In the genomic region with DNA sequence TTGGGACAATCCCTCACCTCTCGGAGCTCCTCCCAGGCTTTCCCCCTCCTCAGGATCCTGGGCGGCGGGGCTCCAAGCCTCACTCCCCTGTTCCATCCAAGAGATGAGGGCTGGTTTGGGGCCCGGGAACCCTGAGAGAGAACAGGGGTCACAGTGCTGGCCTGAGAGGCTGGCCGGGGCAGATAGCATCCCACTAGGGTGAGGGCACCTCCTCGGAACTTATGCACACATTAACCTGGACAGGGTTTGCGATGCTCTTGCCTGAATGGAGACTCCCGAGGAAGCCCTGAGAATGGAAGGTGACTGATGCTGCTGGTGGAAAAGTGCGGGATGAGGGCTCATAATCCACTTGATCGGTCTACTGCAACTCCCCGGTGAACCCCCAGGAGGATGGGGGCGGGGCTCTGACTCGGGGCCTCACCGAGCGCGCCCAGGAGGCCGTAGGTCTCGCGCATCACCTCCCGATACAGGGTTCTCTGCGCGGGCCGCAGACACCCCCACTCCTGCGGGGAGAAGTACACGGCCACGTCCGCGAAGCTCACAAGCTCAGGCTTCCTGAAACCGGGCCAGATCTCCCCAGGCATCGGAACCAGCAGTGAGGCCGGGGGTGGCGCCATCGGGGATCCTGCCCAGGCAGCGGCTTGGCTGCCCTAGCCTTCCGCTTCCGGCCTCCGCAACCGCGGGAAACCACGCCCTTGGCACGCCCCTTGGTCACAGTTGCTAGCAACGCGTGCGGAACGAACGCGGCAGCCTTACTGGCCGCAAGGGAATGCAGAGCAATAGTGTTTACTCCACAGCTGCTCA, we compare ENCODE assay signal across 8 mouse cellular contexts. TPM values are rescaled to one million over a fixed set of nuclear protein-coding genes. Genes with fewer than 3 reads are reported as not detected.
DNase-seq lines count a peak whose midpoint lies in the region; ATAC-seq and TF ChIP-seq lines count a peak whose summit lies in the region.

Gene Zfp688, minus strand, starts transcription at position 681 of the 804 bp plus-strand sequence.

- peak within 1 kb of the TSS; percentile 83 for H3K9ac ChIP-seq in embryonic facial prominence, embryonic 14.5 days (ENCODE audit: low read depth, low read length)
- H3K9ac ChIP-seq in heart, adult 2 months (ENCODE audit: low read depth, low read length): peak within 1 kb of the TSS; percentile 73
- H3K9ac ChIP-seq in limb, embryonic 13.5 days: peak within 1 kb of the TSS; percentile 93
- peak within 1 kb of the TSS; percentile 95 for H3K9ac ChIP-seq in midbrain, embryonic 16.5 days (ENCODE audit: low read depth, low read length)

- peak; percentile 47 for TF ChIP-seq CTCF in heart, adult 2 months (IDR thresholded peaks at IDR 0.05)

- H3K4me2 ChIP-seq in embryonic facial prominence, embryonic 14.5 days (ENCODE audit: low read depth, low read length): peak within 1 kb of the TSS; percentile 96
- peak within 1 kb of the TSS; percentile 98 for H3K4me2 ChIP-seq in limb, embryonic 13.5 days (replicated peaks)
- H3K4me2 ChIP-seq in midbrain, embryonic 16.5 days (ENCODE audit: low read length): peak within 1 kb of the TSS; percentile 93

- under 1% methylated on average over 37 of the region's 48 CpGs for WGBS in embryonic facial prominence, embryonic 14.5 days
- 2% methylated on average over 48 of the region's 48 CpGs for WGBS in heart, adult 2 months
- WGBS in limb, embryonic 13.5 days: under 1% methylated on average over 48 of the region's 48 CpGs
- WGBS in midbrain, embryonic 16.5 days: under 1% methylated on average over 48 of the region's 48 CpGs

- peak; percentile 87 for TF ChIP-seq POLR2A in heart, adult 2 months (IDR thresholded peaks at IDR 0.05; ENCODE audit: insufficient read depth, low read depth, low read length)

- peaks cover 9% of the 10 kb centered on the region; the same call in 1 of the 2 replicates for H3K36me3 ChIP-seq in embryonic facial prominence, embryonic 14.5 days (ENCODE audit: control insufficient read depth, insufficient read depth, low read length)
- H3K36me3 ChIP-seq in heart, adult 2 months (ENCODE audit: control insufficient read depth, insufficient read depth, low read length): no peaks in the 10 kb centered on the region
- peaks cover 18% of the 10 kb centered on the region for H3K36me3 ChIP-seq in limb, embryonic 13.5 days
- no peaks in the 10 kb centered on the region for H3K36me3 ChIP-seq in midbrain, embryonic 16.5 days (ENCODE audit: control insufficient read depth, insufficient read depth, low read length)

- intact Hi-C loops in heart, adult 2 months (cut with DNase I): loop anchor here (2.0 kb wide), 2 partner anchors 25 to 49 kb away; no protein-coding TSS in a partner anchor

- H3K27me3 ChIP-seq in embryonic facial prominence, embryonic 14.5 days (replicated peaks; ENCODE audit: control insufficient read depth, insufficient read depth, low read length): 0 out of 2 replicates have a peak, but pooled peaks cover 3% of the 10 kb centered on the region
- H3K27me3 ChIP-seq in heart, adult 2 months (ENCODE audit: control insufficient read depth, insufficient read depth, low read length): no peaks in the 10 kb centered on the region
- H3K27me3 ChIP-seq in limb, embryonic 13.5 days: peaks cover 18% of the 10 kb centered on the region
- H3K27me3 ChIP-seq in midbrain, embryonic 16.5 days (ENCODE audit: control insufficient read depth, insufficient read depth, low read depth, low read length): no peaks in the 10 kb centered on the region

- peak; percentile 98 for ATAC-seq in embryonic facial prominence, embryonic 14.5 days (ENCODE audit: low read depth)
- ATAC-seq in limb, embryonic 13.5 days (ENCODE audit: low FRiP score, low read depth): peak; percentile 96
- ATAC-seq in midbrain, embryonic 16.5 days: peak; percentile 96

- no peaks in the 10 kb centered on the region for H3K9me3 ChIP-seq in embryonic facial prominence, embryonic 14.5 days (ENCODE audit: control insufficient read depth, low read length)
- no peaks in the 10 kb centered on the region for H3K9me3 ChIP-seq in limb, embryonic 13.5 days
- H3K9me3 ChIP-seq in midbrain, embryonic 16.5 days (replicated peaks; ENCODE audit: control insufficient read depth, low read length, poor library complexity, severe bottlenecking): no peaks in the 10 kb centered on the region

- peak; percentile 84 for TF ChIP-seq EP300 in heart, adult 2 months (IDR thresholded peaks at IDR 0.05; ENCODE audit: insufficient read depth, low read depth, low read length)

- H3K4me1 ChIP-seq in embryonic facial prominence, embryonic 14.5 days (ENCODE audit: control insufficient read depth, insufficient read depth, low read length): peaks cover 5% of the 10 kb centered on the region; the same call in 1 of the 2 replicates
- peaks cover 6% of the 10 kb centered on the region for H3K4me1 ChIP-seq in heart, adult 2 months (ENCODE audit: control insufficient read depth, insufficient read depth, low read length)
- peaks cover 15% of the 10 kb centered on the region for H3K4me1 ChIP-seq in limb, embryonic 13.5 days
- H3K4me1 ChIP-seq in midbrain, embryonic 16.5 days (ENCODE audit: control insufficient read depth, insufficient read depth, low read length): peaks cover 5% of the 10 kb centered on the region

- peak within 1 kb of the TSS; percentile 45; the same call in 1 of the 2 replicates for H3K27ac ChIP-seq in embryonic facial prominence, embryonic 14.5 days (replicated peaks; ENCODE audit: low read depth, low read length)
- H3K27ac ChIP-seq in heart, adult 2 months: peak within 1 kb of the TSS; percentile 87
- H3K27ac ChIP-seq in limb, embryonic 13.5 days: peak within 1 kb of the TSS; percentile 62; the same call in 1 of the 2 replicates
- peak within 1 kb of the TSS; percentile 82 for H3K27ac ChIP-seq in midbrain, embryonic 16.5 days (ENCODE audit: low read length)

- H3K79me2 ChIP-seq in heart, adult 2 months (replicated peaks; ENCODE audit: control insufficient read depth, insufficient read depth, low read length): no peaks in the 10 kb centered on the region

- H3K4me3 ChIP-seq in embryonic facial prominence, embryonic 14.5 days (ENCODE audit: low read depth, low read length): peak within 1 kb of the TSS; percentile 78
- peak within 1 kb of the TSS; percentile 83 for H3K4me3 ChIP-seq in heart, adult 2 months
- H3K4me3 ChIP-seq in limb, embryonic 13.5 days: peak within 1 kb of the TSS; percentile 75
- peak within 1 kb of the TSS; percentile 74 for H3K4me3 ChIP-seq in midbrain, embryonic 16.5 days (ENCODE audit: low read depth, low read length)

- peak; percentile 88 for DNase-seq in 3T3-L1 (ENCODE audit: low read depth, low spot score)
- peak; percentile 88 to 92 for DNase-seq in adrenal gland, postnatal 4 days (ENCODE audit: low spot score in 2 of 2)
- DNase-seq in embryonic facial prominence, embryonic 14.5 days (ENCODE audit: low spot score): peak; percentile 95
- DNase-seq in heart, adult 2 months: peak; percentile 97 to 98
- DNase-seq in kidney, adult 8-10 months: peak; percentile 92 to 96
- peak; percentile 94 to 97 for DNase-seq in spleen, postnatal 10 days (ENCODE audit: low spot score in 2 of 2)

RNA-seq across cellular contexts. Expression of gene Zfp688, which starts in this region (rescaled TPM):
- total RNA-seq in adrenal gland, postnatal 4 days (2021): 10 to 100 TPM; 21.0 to 24.8 TPM
- polyA plus RNA-seq in embryonic facial prominence, embryonic 14.5 days (2014; fragmentation: Nextera tagmentation; extraction: Ambion mirVana): 17.0 and 20.7 TPM in 2 replicates
- 1 to 10 TPM; 3.3 to 3.8 TPM for total RNA-seq in heart, adult 2 months (2021)
- polyA plus RNA-seq in heart, adult 2 months (2012; rRNA removed): 4.9 and 8.1 TPM in 2 replicates
- 27.4 and 28.8 TPM in 2 replicates for polyA plus RNA-seq in limb, embryonic 13.5 days (2015; fragmentation: Nextera tagmentation; extraction: Ambion mirVana)
- polyA plus RNA-seq in midbrain, embryonic 16.5 days (2015; fragmentation: Nextera tagmentation; extraction: Ambion mirVana): 27.7 and 28.1 TPM in 2 replicates

Comparison
In these comparisons a context has a peak if more than half of its experiments do, and no peak if none do; other contexts are left out.
1. Peak in every context shown above with its lines: DNase-seq, ATAC-seq, H3K4me3 ChIP-seq and H3K27ac ChIP-seq.
2. RNA of gene Zfp688 (total RNA-seq): 21.0 to 24.8 TPM in adrenal gland, postnatal 4 days; 3.3 to 3.8 TPM in heart, adult 2 months; every median in the first group is over 4 times any median in the second.